Mouse (Mus musculus) MEL (cell line): ENCODE measurements around the gene 1700013G24Rik. TPM values are rescaled to one million over a fixed set of nuclear protein-coding genes. Genes with fewer than 3 reads are reported as not detected.

Source experiments
- DNase-seq: peaks from one replicate; pipeline ENCODE4 v3.0.0; 2011; ENCODE audit warnings: low read depth, low spot score
- H3K27ac ChIP-seq: 2 replicates; pipeline ENCODE4 v1.5.1; 2012; ENCODE audit warnings: low read depth, mild to moderate bottlenecking, control low read depth, low read length, moderate library complexity; ENCODE audit not compliant: control insufficient read depth
- H3K27me3 ChIP-seq, 2 experiments: fragments of 150-350 bp in 1 of 2; sonication (generic) in 1 of 2; 2 replicates each; pipeline ENCODE4 v1.6.1; 2012; ENCODE audit warnings: low read length in 2 of 2, mild to moderate bottlenecking in 2 of 2, improper control_type of control experiment in 1 of 2, moderate library complexity in 1 of 2; ENCODE audit not compliant: insufficient read depth in 2 of 2, control insufficient read depth in 1 of 2
- H3K36me3 ChIP-seq, 2 experiments: 2 replicates each; pipeline ENCODE4 v1.6.1; 2012 to 2014; ENCODE audit warnings: low read length in 2 of 2, improper control_type of control experiment in 1 of 2, inconsistent platforms in 1 of 2, mild to moderate bottlenecking in 1 of 2; ENCODE audit not compliant: insufficient read depth in 2 of 2, control insufficient read depth in 1 of 2
- H3K4me1 ChIP-seq, 2 experiments: fragments of 150-350 bp in 1 of 2; sonication (generic) in 1 of 2; 2 replicates each; pipeline ENCODE4 v1.6.1; 2012; ENCODE audit warnings: low read length in 2 of 2, improper control_type of control experiment in 1 of 2, mild to moderate bottlenecking in 1 of 2; ENCODE audit not compliant: insufficient read depth in 2 of 2, control insufficient read depth in 1 of 2
- H3K4me3 ChIP-seq, 2 experiments: fragments of 150-350 bp in 1 of 2; sonication (generic) in 1 of 2; 2 replicates each; pipeline ENCODE4 v1.5.1; 2012; ENCODE audit warnings: low read depth in 2 of 2, low read length in 2 of 2, mild to moderate bottlenecking in 2 of 2, moderate library complexity in 2 of 2, control low read depth in 1 of 2, improper control_type of control experiment in 1 of 2; ENCODE audit not compliant: control insufficient read depth in 1 of 2, insufficient read depth in 1 of 2
- H3K79me2 ChIP-seq: 2 replicates; pipeline ENCODE4 v1.6.1; 2012; ENCODE audit warnings: mild to moderate bottlenecking, low read length, moderate library complexity; ENCODE audit not compliant: control insufficient read depth, poor library complexity, insufficient read depth
- H3K9ac ChIP-seq: 2 replicates; pipeline ENCODE4 v1.6.1; 2012; ENCODE audit warnings: low read depth, mild to moderate bottlenecking, control low read depth, low read length, moderate library complexity; ENCODE audit not compliant: control insufficient read depth, poor library complexity, severe bottlenecking
- H3K9me3 ChIP-seq: fragments of 150-350 bp; sonication (generic); replicated peaks from 2 replicates; pipeline ENCODE4 v1.6.1; 2012; ENCODE audit warnings: mild to moderate bottlenecking, low read length, improper control_type of control experiment, moderate library complexity; ENCODE audit not compliant: insufficient read depth
- BHLHE40 ChIP-seq: IDR thresholded peaks from 2 replicates; pipeline ENCODE4 v1.6.1; 2012; ENCODE audit warnings: low read depth, mild to moderate bottlenecking, inconsistent platforms, low read length, improper control_type of control experiment, borderline replicate concordance
- CHD1 ChIP-seq: IDR thresholded peaks from 2 replicates; pipeline ENCODE4 v1.6.1; 2012; ENCODE audit warnings: low read depth, mild to moderate bottlenecking, inconsistent platforms, low read length, improper control_type of control experiment
- CTCF ChIP-seq, 3 experiments: IDR thresholded peaks in 2 of 3; conservative IDR thresholded peaks in 1 of 3; 2 replicates each; pipeline ENCODE4 v1.5.1; 2011 to 2012; ENCODE audit warnings: low read length in 3 of 3, low read depth in 2 of 3, mild to moderate bottlenecking in 2 of 3, improper control_type of control experiment in 1 of 3, inconsistent platforms in 1 of 3, mixed read lengths in 1 of 3, moderate library complexity in 1 of 3; ENCODE audit not compliant: control insufficient read depth in 1 of 3, insufficient read depth in 1 of 3, poor library complexity in 1 of 3, severe bottlenecking in 1 of 3
- ELF1 ChIP-seq: IDR thresholded peaks from 2 replicates; pipeline ENCODE4 v1.6.1; 2014; ENCODE audit warnings: low read depth, mild to moderate bottlenecking, inconsistent platforms, low read length, improper control_type of control experiment, moderate library complexity
- ETS1 ChIP-seq: IDR thresholded peaks from 2 replicates; pipeline ENCODE4 v1.6.1; 2012; ENCODE audit warnings: low read depth, mild to moderate bottlenecking, inconsistent platforms, low read length, improper control_type of control experiment, moderate library complexity
- GABPA ChIP-seq: IDR thresholded peaks from 2 replicates; pipeline ENCODE4 v1.6.1; 2012; ENCODE audit warnings: low read depth, mild to moderate bottlenecking, inconsistent platforms, low read length, improper control_type of control experiment, moderate library complexity
- GATA1 ChIP-seq: IDR thresholded peaks from 2 replicates; pipeline ENCODE4 v1.6.1; 2011; ENCODE audit warnings: low read depth, low read length, improper control_type of control experiment
- HCFC1 ChIP-seq: IDR thresholded peaks from 2 replicates; pipeline ENCODE4 v1.6.1; 2012; ENCODE audit warnings: low read depth, mild to moderate bottlenecking, inconsistent platforms, low read length, improper control_type of control experiment, moderate library complexity
- JUND ChIP-seq: IDR thresholded peaks from 2 replicates; pipeline ENCODE4 v1.6.1; 2011; ENCODE audit warnings: low read depth, mild to moderate bottlenecking, improper control_type of control experiment, low read length
- MAZ ChIP-seq: IDR thresholded peaks from 2 replicates; pipeline ENCODE4 v1.6.1; 2012; ENCODE audit warnings: low read depth, mild to moderate bottlenecking, inconsistent platforms, low read length, improper control_type of control experiment
- MYC ChIP-seq: IDR thresholded peaks from 2 replicates; pipeline ENCODE4 v1.6.1; 2011; ENCODE audit warnings: low read depth, mild to moderate bottlenecking, low read length, improper control_type of control experiment, moderate library complexity
- NRF1 ChIP-seq: IDR thresholded peaks from 2 replicates; pipeline ENCODE4 v1.6.1; 2014; ENCODE audit warnings: low read depth, mild to moderate bottlenecking, inconsistent platforms, low read length, improper control_type of control experiment, moderate library complexity; ENCODE audit not compliant: poor library complexity, insufficient read depth, severe bottlenecking
- POLR2A ChIP-seq, 2 experiments: IDR thresholded peaks; 2 replicates each; pipeline ENCODE4 v1.6.1; 2011 to 2012; ENCODE audit warnings: low read length in 2 of 2, mild to moderate bottlenecking in 2 of 2, control low read depth in 1 of 2, improper control_type of control experiment in 1 of 2, low read depth in 1 of 2, moderate library complexity in 1 of 2; ENCODE audit not compliant: control insufficient read depth in 1 of 2, insufficient read depth in 1 of 2, poor library complexity in 1 of 2
- POLR2AphosphoS5 ChIP-seq: IDR thresholded peaks from 2 replicates; pipeline ENCODE4 v1.6.1; 2012; ENCODE audit warnings: low read depth, borderline replicate concordance, mild to moderate bottlenecking, inconsistent platforms, low read length, moderate library complexity, mixed read lengths
- SIN3A ChIP-seq: IDR thresholded peaks from 2 replicates; pipeline ENCODE4 v1.6.1; 2012; ENCODE audit warnings: low read length, improper control_type of control experiment, inconsistent platforms
- SMC3 ChIP-seq: IDR thresholded peaks from 2 replicates; pipeline ENCODE4 v1.6.1; 2011; ENCODE audit warnings: low read depth, low read length, improper control_type of control experiment
- TAL1 ChIP-seq: IDR thresholded peaks from 2 replicates; pipeline ENCODE4 v1.6.1; 2012; ENCODE audit warnings: mild to moderate bottlenecking, inconsistent platforms, low read length, moderate library complexity, mixed read lengths
- TBP ChIP-seq: IDR thresholded peaks from 2 replicates; pipeline ENCODE4 v1.8.0; 2011; ENCODE audit warnings: low read depth, low read length, improper control_type of control experiment
- UBTF ChIP-seq: IDR thresholded peaks from 2 replicates; pipeline ENCODE4 v1.6.1; 2012; ENCODE audit warnings: low read depth, mild to moderate bottlenecking, inconsistent platforms, low read length, improper control_type of control experiment, moderate library complexity, borderline replicate concordance; ENCODE audit not compliant: insufficient read depth
- USF1 ChIP-seq: IDR thresholded peaks from 2 replicates; pipeline ENCODE4 v1.6.1; 2014; ENCODE audit warnings: low read depth, mild to moderate bottlenecking, inconsistent platforms, low read length, improper control_type of control experiment, moderate library complexity
- ZC3H11A ChIP-seq: IDR thresholded peaks from 2 replicates; pipeline ENCODE4 v1.6.1; 2012; ENCODE audit warnings: low read depth, mild to moderate bottlenecking, inconsistent platforms, low read length, improper control_type of control experiment
- ZMIZ1 ChIP-seq: IDR thresholded peaks from 2 replicates; pipeline ENCODE4 v1.6.1; 2012; ENCODE audit warnings: low read depth, mild to moderate bottlenecking, inconsistent platforms, low read length, improper control_type of control experiment, moderate library complexity
- polyA plus RNA-seq, 2 experiments: library from polyadenylated mRNA; stranded (reverse) in 1 of 2; unstranded in 1 of 2; fragments of >175 nt in 1 of 2; fragments of >200 nt in 1 of 2; gene quantifications; 2 replicates each; pipeline versions ENCODE4 v1.2.1 to v1.2.4; 2012; ENCODE audit warnings: low replicate concordance in 2 of 2, low read depth in 1 of 2; ENCODE audit not compliant: insufficient read length in 2 of 2, insufficient read depth in 1 of 2, missing spikeins in 1 of 2
- total RNA-seq: library from RNA; depleted of rRNA; stranded (reverse); fragments of 300-350 nt; gene quantifications from 2 replicates; pipeline ENCODE4 v1.2.3, GENCODE M21; 2012

1700013G24Rik gene
- total and polyA plus RNA-seq, 3 experiments = not detected

GRCm38 (mm10) chr4:137493187-137493586 is 40.1 kb downstream of the 1700013G24Rik start:
- no peak overlapping the region for H3K27ac ChIP-seq

GRCm38 (mm10) chr4:137494751-137495500 is 41.8 kb downstream of the 1700013G24Rik start:
- Histone ChIP-seq H3K9me3 (no peaks in the 10 kb centered on the region), H3K27ac (no peak overlapping the region), H3K27me3 (no peaks in the 10 kb centered on the region)

More at GRCm38 (mm10) chr4:137493187-137493586, 40.1 kb downstream of the 1700013G24Rik start:
- H3K79me2 ChIP-seq = no peaks in the 10 kb centered on the region
- TF ChIP-seq SMC3 (no peak), ETS1 (no peak), BHLHE40 (no peak), ZC3H11A (no peak), JUND (no peak), MYC (no peak), GABPA (no peak), ZMIZ1 (no peak), HCFC1 (no peak), UBTF (no peak), NRF1 (no peak), ELF1 (no peak), GATA1 (no peak), POLR2AphosphoS5 (no peak), POLR2A (IDR thresholded peaks at IDR 0.05; ENCODE audit: control insufficient read depth in 1 of 2, insufficient read depth in 1 of 2, low read depth in 1 of 2, low read length in 2 of 2, poor library complexity in 1 of 2) (no peak)
- no peaks in the 10 kb centered on the region for H3K27me3 ChIP-seq
- no peaks in the 10 kb centered on the region for H3K36me3 ChIP-seq
- H3K4me1 ChIP-seq = no peaks in the 10 kb centered on the region
- H3K9me3 ChIP-seq = no peaks in the 10 kb centered on the region
- H3K4me3 ChIP-seq = no peak overlapping the region
- no peak overlapping the region for H3K9ac ChIP-seq
- DNase-seq = no peak

More at GRCm38 (mm10) chr4:137494751-137495500, 41.8 kb downstream of the 1700013G24Rik start:
- Histone ChIP-seq H3K36me3 (no peaks in the 10 kb centered on the region), H3K79me2 (no peaks in the 10 kb centered on the region), H3K4me1 (no peaks in the 10 kb centered on the region)
- TF ChIP-seq TAL1 (no peak), TBP (no peak), CTCF (IDR thresholded peaks at IDR 0.05 in 2 of 3, conservative IDR thresholded peaks at IDR 0.05 in 1 of 3; ENCODE audit: control insufficient read depth in 1 of 3, insufficient read depth in 1 of 3, low read depth in 2 of 3, low read length in 3 of 3, poor library complexity in 1 of 3, severe bottlenecking in 1 of 3) (no peak), MAZ (no peak), ETS1 (no peak), SIN3A (no peak), USF1 (no peak), CHD1 (no peak), GATA1 (no peak)
- TF ChIP-seq, all 39 proteins: peak for 0
- Histone ChIP-seq H3K9ac (no peak overlapping the region), H3K4me3 (no peak overlapping the region)
- DNase-seq = no peak
